Mouse (Mus musculus): ENCODE results near the gene R3hdm2. TPM values are rescaled to one million over a fixed set of nuclear protein-coding genes. Genes with fewer than 3 reads are reported as not detected.

Gene R3hdm2
- total and polyA plus RNA-seq, 3 experiments = 8.2 to 60.6 TPM; not detected in 1

GRCm38 (mm10) chr10:127404701-127405100 lies 24.6 kb downstream of the R3hdm2 start:
- no peak for TF ChIP-seq ZKSCAN1 (IDR thresholded peaks at IDR 0.05; ENCODE audit: low read depth, low read length)
- no peak for TF ChIP-seq E2F4 (IDR thresholded peaks at IDR 0.05; ENCODE audit: borderline replicate concordance, low read depth, low read length)
- TF ChIP-seq HCFC1 (IDR thresholded peaks at IDR 0.05; ENCODE audit: low read depth, low read length) = no peak
- TF ChIP-seq POLR2A (IDR thresholded peaks at IDR 0.05; ENCODE audit: control insufficient read depth in 1 of 2, insufficient read depth in 1 of 2, low read depth in 1 of 2, low read length in 2 of 2, poor library complexity in 1 of 2) = no peak
- TF ChIP-seq MEF2A (IDR thresholded peaks at IDR 0.05; ENCODE audit: extremely low read depth, insufficient replicate concordance, low read depth, low read length, poor library complexity, severe bottlenecking) = no peak
- TF ChIP-seq CHD1 (IDR thresholded peaks at IDR 0.05; ENCODE audit: low read depth, low read length) = no peak
- TF ChIP-seq ZNF384 (IDR thresholded peaks at IDR 0.05; ENCODE audit: low read depth, low read length) = no peak
- no peak for TF ChIP-seq CTCF (IDR thresholded peaks at IDR 0.05 in 2 of 3, conservative IDR thresholded peaks at IDR 0.05 in 1 of 3; ENCODE audit: control insufficient read depth in 1 of 3, insufficient read depth in 1 of 3, low read depth in 2 of 3, low read length in 3 of 3, poor library complexity in 1 of 3, severe bottlenecking in 1 of 3)
- no peak for TF ChIP-seq SIN3A (IDR thresholded peaks at IDR 0.05; ENCODE audit: low read length)
- TF ChIP-seq JUND (IDR thresholded peaks at IDR 0.05; ENCODE audit: low read depth, low read length) = no peak
- peaks cover 0 to 3% of the 10 kb centered on the region in 2 experiments; a peak in 2 of 4 replicates for H3K36me3 ChIP-seq (ENCODE audit: control insufficient read depth in 1 of 2, insufficient read depth in 2 of 2, low read length in 2 of 2)

GRCm38 (mm10) chr10:127407391-127407790 lies 27.3 kb downstream of the R3hdm2 start:
- Histone ChIP-seq H3K9me3 (replicated peaks; ENCODE audit: insufficient read depth, low read length) (no peaks in the 10 kb centered on the region), H3K4me3 (ENCODE audit: control insufficient read depth in 1 of 2, insufficient read depth in 1 of 2, low read depth in 2 of 2, low read length in 2 of 2) (no peak overlapping the region), H3K4me1 (ENCODE audit: control insufficient read depth in 1 of 2, insufficient read depth in 2 of 2, low read length in 2 of 2) (no peaks in the 10 kb centered on the region), H3K79me2 (ENCODE audit: control insufficient read depth, insufficient read depth, low read length, poor library complexity) (no peaks in the 10 kb centered on the region), H3K36me3 (ENCODE audit: control insufficient read depth in 1 of 2, insufficient read depth in 2 of 2, low read length in 2 of 2) (no peaks in the 10 kb centered on the region; a peak in 1 of 4 replicates), H3K27me3 (ENCODE audit: control insufficient read depth in 1 of 2, insufficient read depth in 2 of 2, low read length in 2 of 2) (no peaks in the 10 kb centered on the region), H3K27ac (ENCODE audit: control insufficient read depth, low read depth, low read length) (no peak overlapping the region), H3K9ac (ENCODE audit: control insufficient read depth, low read depth, low read length, poor library complexity, severe bottlenecking) (no peak overlapping the region)
- DNase-seq (ENCODE audit: low read depth, low spot score) = no peak
- no peak for TF ChIP-seq SMC3 (IDR thresholded peaks at IDR 0.05; ENCODE audit: low read depth, low read length)
- no peak for TF ChIP-seq MAX (IDR thresholded peaks at IDR 0.05; ENCODE audit: low read length)
- TF ChIP-seq BHLHE40 (IDR thresholded peaks at IDR 0.05; ENCODE audit: borderline replicate concordance, low read depth, low read length) = no peak
- TF ChIP-seq ZKSCAN1 (IDR thresholded peaks at IDR 0.05; ENCODE audit: low read depth, low read length) = no peak
- no peak for TF ChIP-seq CHD1 (IDR thresholded peaks at IDR 0.05; ENCODE audit: low read depth, low read length)
- TF ChIP-seq RCOR1 (IDR thresholded peaks at IDR 0.05; ENCODE audit: low read depth, low read length) = no peak
- TF ChIP-seq MAFK (IDR thresholded peaks at IDR 0.05; ENCODE audit: borderline replicate concordance, low read depth, low read length) = no peak
- no peak for TF ChIP-seq KAT2A (conservative IDR thresholded peaks at IDR 0.05; ENCODE audit: low read depth, low read length)
- TF ChIP-seq MYB (IDR thresholded peaks at IDR 0.05; ENCODE audit: low read depth, low read length) = no peak
- TF ChIP-seq ETS1 (IDR thresholded peaks at IDR 0.05; ENCODE audit: low read depth, low read length) = no peak
- no peak for TF ChIP-seq NRF1 (IDR thresholded peaks at IDR 0.05; ENCODE audit: insufficient read depth, low read depth, low read length, poor library complexity, severe bottlenecking)
- TF ChIP-seq SIN3A (IDR thresholded peaks at IDR 0.05; ENCODE audit: low read length) = no peak
- no peak for TF ChIP-seq TCF12 (IDR thresholded peaks at IDR 0.05; ENCODE audit: low read depth, low read length)

More at GRCm38 (mm10) chr10:127404701-127405100, 24.6 kb downstream of the R3hdm2 start:
- no peak overlapping the region for H3K27ac ChIP-seq (ENCODE audit: control insufficient read depth, low read depth, low read length)
- H3K4me3 ChIP-seq (ENCODE audit: control insufficient read depth in 1 of 2, insufficient read depth in 1 of 2, low read depth in 2 of 2, low read length in 2 of 2) = no peak overlapping the region
- no peak overlapping the region for H3K9ac ChIP-seq (ENCODE audit: control insufficient read depth, low read depth, low read length, poor library complexity, severe bottlenecking)
- H3K9me3 ChIP-seq (replicated peaks; ENCODE audit: insufficient read depth, low read length) = no peaks in the 10 kb centered on the region
- no peak for DNase-seq (ENCODE audit: low read depth, low spot score)
- no peaks in the 10 kb centered on the region for H3K4me1 ChIP-seq (ENCODE audit: control insufficient read depth in 1 of 2, insufficient read depth in 2 of 2, low read length in 2 of 2)
- H3K27me3 ChIP-seq (ENCODE audit: control insufficient read depth in 1 of 2, insufficient read depth in 2 of 2, low read length in 2 of 2) = no peaks in the 10 kb centered on the region
- H3K79me2 ChIP-seq (ENCODE audit: control insufficient read depth, insufficient read depth, low read length, poor library complexity) = no peaks in the 10 kb centered on the region

All from MEL (cell line).